Mouse (Mus musculus) B cell, adult 2 months (primary cell): ENCODE measurements around the gene Lmo2.
A peak's percentile ranks its signal among the peaks of the same experiment; 100 is the strongest.

Experiments used
- DNase-seq, 2 experiments: peaks; one replicate each; pipeline ENCODE4 v3.0.0; 2022

Lmo2 gene

DNA sequence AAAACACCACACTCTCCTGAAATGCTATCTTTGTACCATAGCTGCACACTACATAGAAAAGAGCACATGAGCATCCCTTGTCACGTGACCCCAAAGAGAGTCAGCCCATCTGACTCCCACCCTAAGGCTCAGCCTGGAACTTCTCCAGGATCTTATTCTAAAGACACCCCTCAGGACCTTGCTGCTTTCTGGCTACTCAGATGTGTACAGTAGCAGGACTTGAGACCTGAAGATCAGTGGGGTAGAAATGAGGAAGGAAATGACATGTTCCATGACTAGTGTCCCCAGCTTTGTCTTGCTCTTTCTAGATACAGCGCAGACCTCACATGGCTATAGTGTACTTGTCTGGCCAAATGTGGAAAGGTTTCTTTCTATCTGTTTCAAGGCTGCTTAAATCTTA lies 12.9 kb upstream of the Lmo2 start:
- DNase-seq, result peak; percentile 58 to 62

GRCm38 (mm10) chr2:103945571-103946092 lies 12.2 kb upstream of the Lmo2 start:
- DNase-seq, result peak; percentile 60 to 63

GRCm38 (mm10) chr2:103946892-103947291 lies 10.9 kb upstream of the Lmo2 start:
- no peak for DNase-seq

DNA sequence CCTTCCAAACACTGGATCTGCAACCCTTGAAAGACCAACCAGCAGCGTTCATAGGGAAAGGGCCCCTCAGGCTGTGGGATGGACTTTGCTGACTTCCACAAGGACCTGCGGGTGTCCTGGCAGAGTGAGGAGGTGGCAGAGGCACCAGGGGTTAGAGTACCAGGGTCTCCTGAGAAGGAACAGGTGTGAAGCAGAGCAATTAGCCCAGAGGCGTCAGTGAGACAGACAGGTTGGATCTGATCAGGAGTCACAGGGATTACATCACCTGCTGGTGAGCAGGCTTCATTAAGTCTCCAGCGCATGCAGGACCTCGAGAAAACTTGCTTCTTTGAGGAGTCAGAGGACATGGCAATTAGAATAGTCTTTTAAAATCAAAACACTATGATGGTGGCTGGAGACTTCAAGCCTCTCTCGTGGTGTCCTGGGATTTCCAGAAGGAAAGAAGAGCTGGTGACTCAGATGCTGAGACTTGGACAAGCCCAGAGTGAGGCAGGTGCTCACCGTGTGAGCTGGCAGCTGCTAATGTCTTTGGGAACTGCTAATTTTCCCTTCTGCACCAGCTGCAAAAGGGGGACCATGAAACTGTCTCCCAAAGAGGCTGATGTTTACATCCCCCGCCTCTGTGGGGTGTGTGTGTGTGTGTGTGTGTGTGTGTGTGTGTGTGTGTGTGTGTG lies 9.7 kb upstream of the Lmo2 start:
- no peak for DNase-seq

GRCm38 (mm10) chr2:103953050-103953835 lies 4.5 kb upstream of the Lmo2 start:
- DNase-seq, result no peak

DNA sequence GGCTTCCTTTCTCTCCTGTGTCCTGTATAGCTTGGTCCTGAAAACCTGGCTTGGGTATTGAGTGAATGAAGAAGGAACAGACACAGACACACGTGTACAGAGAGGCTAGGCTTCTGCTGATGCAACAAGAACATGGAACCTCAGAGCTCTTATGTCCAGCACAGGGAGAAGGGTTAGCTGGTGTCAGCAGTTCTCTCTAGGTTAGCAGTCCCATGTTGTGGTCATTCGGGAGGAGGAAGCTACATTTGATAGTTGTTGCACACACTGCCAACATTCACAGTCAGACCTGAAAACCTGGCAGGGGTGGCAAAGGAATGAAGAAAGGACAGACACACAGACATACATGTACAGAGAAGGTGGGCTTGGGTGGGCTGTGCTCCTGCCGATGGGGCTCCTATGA lies 2.1 kb upstream of the Lmo2 start:
- DNase-seq, result no peak

- no peak for DNase-seq
Measured at GRCm38 (mm10) chr2:103956867-103957266, 919 bp upstream of the Lmo2 start.

GRCm38 (mm10) chr2:103958634-103959033 lies 848 bp downstream of the Lmo2 start:
- DNase-seq, result no peak

- no peak for DNase-seq
Measured at GRCm38 (mm10) chr2:103959066-103959465, 1.3 kb downstream of the Lmo2 start.

GRCm38 (mm10) chr2:103959574-103959973 lies 1.8 kb downstream of the Lmo2 start:
- no peak for DNase-seq

GRCm38 (mm10) chr2:103962349-103962748 lies 4.6 kb downstream of the Lmo2 start:
- DNase-seq, result no peak

DNA sequence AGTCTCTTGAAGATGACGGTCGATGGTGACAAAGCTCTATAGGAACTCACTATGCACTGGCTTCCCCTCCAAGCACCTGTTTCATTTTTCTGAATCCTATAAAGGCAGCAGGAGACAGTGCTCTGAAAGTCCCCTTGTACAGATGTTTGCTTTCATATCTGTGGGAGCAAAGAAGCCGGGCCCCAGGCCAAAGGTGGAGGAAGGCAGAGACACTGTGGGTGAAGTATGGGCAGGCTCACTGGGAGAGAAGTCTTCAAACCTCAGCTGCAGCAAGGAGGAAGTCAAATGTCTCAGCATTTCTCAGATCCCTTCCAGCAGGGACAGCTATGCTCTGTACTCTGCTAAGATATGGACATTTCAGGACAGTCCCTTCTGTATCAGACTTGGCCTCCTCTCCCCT lies 7.6 kb downstream of the Lmo2 start:
- DNase-seq, result no peak

DNA sequence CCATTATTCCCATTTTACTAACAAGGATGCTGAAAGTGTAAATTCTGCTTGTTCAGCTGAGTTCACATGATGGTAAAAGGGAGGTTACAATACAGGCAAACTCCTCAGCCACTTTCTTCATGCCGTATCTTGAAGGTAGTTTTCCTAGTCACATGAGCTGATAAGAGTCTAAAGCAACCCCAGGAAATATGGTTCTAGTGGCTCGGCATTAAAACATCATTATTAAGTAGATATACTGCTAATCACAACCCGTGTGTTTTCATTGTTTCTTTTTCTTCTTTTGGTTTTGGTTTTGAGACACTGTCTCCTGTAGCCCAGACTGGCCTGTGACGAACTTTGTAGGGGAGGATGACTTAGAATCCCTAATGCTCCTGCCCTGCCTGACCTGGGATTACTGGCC lies 10.4 kb downstream of the Lmo2 start:
- no peak for DNase-seq

DNA sequence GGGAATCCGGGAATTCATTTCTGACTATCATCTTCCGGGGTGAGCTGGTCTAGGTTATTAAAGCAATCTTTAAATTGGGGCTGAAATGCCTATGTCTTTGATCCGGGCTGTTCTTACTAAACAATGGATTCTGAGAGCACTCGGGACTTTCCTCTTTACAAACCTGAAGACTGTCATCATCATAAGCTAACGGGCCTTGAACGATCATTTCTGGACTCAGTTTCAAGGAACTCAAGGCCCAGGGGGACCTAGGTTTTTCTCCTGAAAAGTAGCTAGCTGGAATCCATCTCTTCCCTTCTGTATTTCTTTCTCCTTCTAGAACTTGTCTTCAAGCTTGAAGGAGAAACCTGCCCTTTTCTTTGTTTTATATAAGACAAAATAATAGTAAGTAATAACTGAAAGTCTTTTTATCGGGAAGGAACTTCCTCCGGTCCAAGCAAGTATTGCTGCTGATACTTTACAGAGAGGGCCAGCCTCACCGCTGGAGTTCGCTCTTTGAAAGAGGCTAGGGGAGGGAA lies 11.2 kb downstream of the Lmo2 start:
- DNase-seq, result no peak

DNA sequence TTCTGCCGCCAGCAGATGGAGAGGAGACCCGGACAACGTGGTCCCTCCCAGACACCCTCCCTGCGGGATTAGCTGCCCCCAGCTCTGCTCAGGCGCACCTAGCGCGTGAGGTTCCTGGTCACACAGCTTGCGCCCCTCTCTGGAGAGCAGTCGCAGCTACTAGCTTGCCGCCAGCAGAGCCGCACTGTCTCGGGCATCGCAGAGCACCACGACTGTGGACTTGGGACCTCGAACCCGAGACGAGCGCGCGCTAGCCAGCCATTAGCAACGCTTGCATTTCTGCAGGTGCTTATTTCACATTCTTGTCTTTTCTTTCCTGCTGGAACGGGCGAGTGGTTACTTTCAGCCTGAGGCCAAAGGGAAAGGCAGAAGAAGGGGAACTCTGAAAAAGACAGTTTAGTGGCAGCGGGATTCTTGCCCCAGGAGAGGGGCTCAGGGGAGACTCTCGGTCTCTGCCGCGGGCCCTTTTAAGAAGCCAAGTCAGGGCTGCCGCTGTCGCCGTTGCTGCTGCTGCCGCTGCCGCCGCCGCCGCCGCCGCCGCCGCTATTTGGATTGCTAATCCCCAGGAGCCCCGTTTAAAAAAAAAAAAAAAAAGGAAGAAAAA lies 11.8 kb downstream of the Lmo2 start:
- DNase-seq, result peak; percentile 71 to 73

DNA sequence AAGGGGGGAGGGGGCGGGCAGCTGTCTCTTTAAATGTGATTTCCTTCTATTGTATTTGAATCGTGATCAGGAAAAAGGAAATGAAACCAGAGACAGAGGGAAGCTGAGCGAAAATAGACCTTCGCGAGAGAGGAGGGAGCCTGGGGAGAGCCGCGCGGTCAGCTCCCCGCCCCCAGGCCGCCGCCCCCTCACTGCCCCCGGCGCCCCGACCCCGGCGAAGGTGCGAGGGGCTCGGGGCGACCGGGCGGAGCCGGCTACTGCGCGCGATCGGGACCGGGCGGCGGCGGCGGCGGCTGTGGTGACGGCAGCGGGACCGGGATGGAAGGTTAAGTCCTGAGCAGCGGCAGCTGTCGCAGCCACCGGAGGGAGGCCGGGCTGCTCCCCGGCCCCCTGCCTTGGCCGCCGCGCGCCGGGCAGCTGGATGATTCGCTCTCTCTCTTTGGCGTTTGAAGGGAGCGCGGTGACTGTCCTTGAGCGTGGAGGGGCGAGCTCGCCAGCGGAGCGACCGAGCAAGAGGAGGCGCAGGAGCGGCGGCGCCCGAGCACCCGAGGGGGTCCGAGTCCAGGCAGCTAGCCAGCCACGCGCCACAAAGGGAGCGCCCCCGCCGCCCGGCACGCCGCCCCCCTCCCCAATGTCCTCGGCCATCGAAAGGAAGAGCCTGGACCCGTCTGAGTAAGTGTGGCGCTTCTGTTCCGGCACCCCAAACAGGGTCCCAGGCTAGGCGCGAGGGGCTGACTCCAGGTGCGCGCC lies 12.4 kb downstream of the Lmo2 start:
- DNase-seq, result peak; percentile 66 to 73

GRCm38 (mm10) chr2:103970791-103971649 lies 13.2 kb downstream of the Lmo2 start:
- peak in 1 of 2 experiments; percentile 31 for DNase-seq

- DNase-seq, result no peak
Measured at GRCm38 (mm10) chr2:103971838-103972237, 14.1 kb downstream of the Lmo2 start.

DNA sequence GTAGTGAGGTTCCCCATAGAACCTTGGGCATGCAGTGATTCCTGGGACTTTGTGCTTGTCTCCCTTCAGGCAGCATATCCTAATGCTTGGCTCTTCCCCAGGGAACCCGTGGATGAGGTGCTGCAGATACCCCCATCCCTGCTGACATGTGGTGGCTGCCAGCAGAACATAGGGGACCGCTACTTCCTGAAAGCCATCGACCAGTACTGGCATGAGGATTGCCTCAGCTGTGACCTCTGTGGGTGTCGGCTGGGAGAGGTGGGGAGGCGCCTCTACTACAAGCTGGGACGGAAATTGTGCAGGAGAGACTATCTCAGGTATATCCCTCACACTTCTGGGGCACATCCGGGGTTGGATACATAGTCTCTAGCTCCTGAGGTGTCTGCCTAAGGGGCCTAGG lies 18.1 kb downstream of the Lmo2 start:
- no peak for DNase-seq

GRCm38 (mm10) chr2:103977216-103977615 lies 19.4 kb downstream of the Lmo2 start:
- no peak for DNase-seq

DNA sequence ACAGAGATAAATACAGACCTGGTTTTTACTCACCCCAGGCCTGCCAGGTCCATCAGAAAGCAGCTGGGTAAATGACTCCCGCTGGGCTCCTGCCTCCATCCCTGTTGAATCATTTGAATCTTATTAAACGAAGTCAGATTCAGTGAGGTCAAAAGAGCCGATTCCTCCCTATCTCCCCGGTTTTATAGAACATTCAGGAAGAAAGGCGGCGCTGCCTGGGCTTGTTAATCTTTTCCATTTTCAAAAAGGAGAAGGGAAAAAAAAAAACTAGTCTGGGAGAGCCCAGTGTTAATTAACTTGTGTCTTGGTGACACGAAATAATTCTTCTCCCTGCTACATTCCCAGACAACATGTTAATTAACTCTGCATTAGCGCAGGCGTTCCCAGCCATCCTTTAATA lies 19.9 kb downstream of the Lmo2 start:
- DNase-seq, result no peak

DNA sequence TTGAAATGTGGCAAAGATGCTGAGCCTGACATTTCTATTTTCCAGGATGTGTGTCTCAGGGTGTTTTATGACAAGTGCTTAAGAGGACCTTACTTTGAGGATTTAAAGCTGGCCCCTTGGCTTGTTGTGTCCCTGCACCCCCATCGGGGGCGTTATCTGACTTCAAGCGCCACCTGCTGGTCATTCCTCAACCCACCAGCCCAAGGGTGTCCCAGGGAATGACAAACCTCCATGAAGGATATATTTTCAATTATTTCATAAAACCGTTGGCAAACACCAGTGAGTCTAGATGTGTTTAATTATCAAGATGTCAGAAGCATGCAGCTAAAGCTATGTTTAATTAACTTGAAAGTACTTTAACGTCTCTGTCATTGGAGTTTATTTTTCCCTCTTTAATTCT lies 24.5 kb downstream of the Lmo2 start:
- peak; percentile 89 to 90 for DNase-seq
